Mouse (Mus musculus): Measurements from ENCODE around the gene Prc1.

GRCm38 (mm10) chr7:80342858-80343257 is 48.6 kb downstream of the Prc1 start, which contains the start of gene Hddc3:
- TF ChIP-seq CTCF (IDR thresholded peaks at IDR 0.05; ENCODE audit: borderline replicate concordance, insufficient read depth, low read depth, low read length) (peak; percentile 81), POLR2A (IDR thresholded peaks at IDR 0.05; ENCODE audit: borderline replicate concordance, insufficient read depth, low read length) (peak; percentile 95)

Data from cerebellum, adult 2 months (tissue).